Mouse (Mus musculus) ES-E14 (cell line): ENCODE results near the gene Ppp1r9a. TPM values are rescaled to one million over a fixed set of nuclear protein-coding genes. Genes with fewer than 3 reads are reported as not detected.

Source experiments
- DNase-seq: peaks from one replicate; pipeline ENCODE4 v3.0.0-alpha.2; 2013; ENCODE audit warnings: low read depth, low spot score
- H3K27ac ChIP-seq: 2 replicates; pipeline ENCODE4 v1.5.1; 2012; ENCODE audit warnings: low read depth, mild to moderate bottlenecking, low read length, moderate library complexity, mixed read lengths; ENCODE audit not compliant: poor library complexity, insufficient read depth, severe bottlenecking
- H3K36me3 ChIP-seq: 2 replicates; pipeline ENCODE4 v1.6.1; 2012; ENCODE audit warnings: mild to moderate bottlenecking, low read length, moderate library complexity, mixed read lengths; ENCODE audit not compliant: control insufficient read depth, poor library complexity, insufficient read depth, severe bottlenecking
- H3K4me1 ChIP-seq, 2 experiments: fragments of 150-350 bp in 1 of 2; sonication (generic) in 1 of 2; 2 replicates each; pipeline ENCODE4 v1.6.1; 2012; ENCODE audit warnings: low read length in 2 of 2, mild to moderate bottlenecking in 1 of 2, mixed read lengths in 1 of 2; ENCODE audit not compliant: control insufficient read depth in 2 of 2, insufficient read depth in 2 of 2, poor library complexity in 1 of 2
- H3K4me3 ChIP-seq, 2 experiments: fragments of 150-350 bp in 1 of 2; sonication (generic) in 1 of 2; 2 replicates each; pipeline ENCODE4 v1.5.1; 2012; ENCODE audit warnings: low read length in 2 of 2, low read depth in 1 of 2, mild to moderate bottlenecking in 1 of 2, mixed read lengths in 1 of 2; ENCODE audit not compliant: insufficient read depth in 1 of 2, poor library complexity in 1 of 2, severe bottlenecking in 1 of 2
- H3K9ac ChIP-seq: 2 replicates; pipeline ENCODE4 v1.6.1; 2012; ENCODE audit warnings: low read depth, mild to moderate bottlenecking, low read length, mixed read lengths; ENCODE audit not compliant: poor library complexity, insufficient read depth, severe bottlenecking
- H3K9me3 ChIP-seq: fragments of 150-350 bp; sonication (generic); 2 replicates; pipeline ENCODE4 v1.6.1; 2012; ENCODE audit warnings: low read depth, mild to moderate bottlenecking, low read length; ENCODE audit not compliant: control insufficient read depth, insufficient read depth
- CHD2 ChIP-seq: IDR thresholded peaks from 2 replicates; pipeline ENCODE4 v1.6.1; 2014; ENCODE audit warnings: mild to moderate bottlenecking, low read depth, low read length, inconsistent platforms
- HCFC1 ChIP-seq: IDR thresholded peaks from 2 replicates; pipeline ENCODE4 v1.6.1; 2012; ENCODE audit warnings: low read length, inconsistent platforms, borderline replicate concordance; ENCODE audit not compliant: insufficient read depth
- MAFK ChIP-seq: IDR thresholded peaks from 2 replicates; pipeline ENCODE4 v1.6.1; 2014; ENCODE audit warnings: mild to moderate bottlenecking, low read depth, low read length, inconsistent platforms; ENCODE audit not compliant: insufficient read depth
- ZC3H11A ChIP-seq: IDR thresholded peaks from 2 replicates; pipeline ENCODE4 v1.6.1; 2012; ENCODE audit warnings: low read depth, mild to moderate bottlenecking, inconsistent platforms, low read length, borderline replicate concordance
- ZNF384 ChIP-seq: IDR thresholded peaks from 2 replicates; pipeline ENCODE4 v1.6.1; 2012; ENCODE audit warnings: low read depth, low read length, inconsistent platforms
- in situ Hi-C, 2 experiments: fragments of 600-800 bp; cut with MboI; formaldehyde crosslinking; loops; one replicate each; pipeline ENCODE4 v1.15.1; 2025; ENCODE audit warnings: low sequenced_read_pairs in 2 of 2, inconsistent platforms in 1 of 2; ENCODE audit not compliant: unreplicated experiment in 2 of 2
- total RNA-seq: library from RNA; depleted of rRNA; stranded (reverse); fragments of 300-350 nt; gene quantifications from 2 replicates; pipeline ENCODE4 v1.2.3, GENCODE M21; 2012

Ppp1r9a gene
- total RNA-seq, 1 experiment = 22.2 TPM

GRCm38 (mm10) chr6:5054446-5055095 is 151.9 kb downstream of the Ppp1r9a start:
- Histone ChIP-seq H3K27ac (no peak overlapping the region), H3K9ac (no peak overlapping the region), H3K9me3 (no peaks in the 10 kb centered on the region), H3K4me3 (no peak overlapping the region), H3K4me1 (no peaks in the 10 kb centered on the region; a peak in 1 of 4 replicates), H3K36me3 (no peaks in the 10 kb centered on the region)
- TF ChIP-seq CHD2 (no peak), MAFK (no peak), HCFC1 (no peak), ZC3H11A (no peak), ZNF384 (no peak)
- DNase-seq = no peak
- in situ Hi-C loops = no loop called here

DNA sequence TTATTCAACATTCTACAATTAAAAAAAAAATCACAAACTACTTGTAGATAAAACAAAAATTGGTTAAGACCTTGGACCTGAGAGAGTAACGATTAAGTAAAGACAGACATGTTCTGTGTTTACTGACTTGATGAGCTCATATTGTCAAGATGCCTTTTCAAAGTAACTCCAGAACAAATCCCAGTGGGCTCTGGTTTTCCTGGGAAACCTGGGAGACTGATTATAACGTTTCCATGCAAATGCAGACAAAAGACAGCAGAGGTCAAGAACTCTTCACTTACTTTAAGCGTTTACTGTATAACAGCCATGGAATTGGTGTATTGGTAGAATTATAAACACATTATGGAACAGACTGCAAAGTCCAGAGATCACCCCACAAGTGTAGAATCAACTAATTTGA is 172.0 kb downstream of the Ppp1r9a start:
- TF ChIP-seq HCFC1 = no peak
- TF ChIP-seq MAFK = no peak
- TF ChIP-seq ZC3H11A = no peak
- no peak for TF ChIP-seq CHD2
- TF ChIP-seq ZNF384 = no peak
- H3K9ac ChIP-seq = no peak overlapping the region
- no peak for DNase-seq
- no peaks in the 10 kb centered on the region for H3K9me3 ChIP-seq
- in situ Hi-C loops = no loop called here
- H3K36me3 ChIP-seq = peaks cover 4% of the 10 kb centered on the region; the same call in 1 of the 2 replicates
- no peak overlapping the region for H3K4me3 ChIP-seq
- H3K4me1 ChIP-seq = no peaks in the 10 kb centered on the region
- H3K27ac ChIP-seq = no peak overlapping the region

DNA sequence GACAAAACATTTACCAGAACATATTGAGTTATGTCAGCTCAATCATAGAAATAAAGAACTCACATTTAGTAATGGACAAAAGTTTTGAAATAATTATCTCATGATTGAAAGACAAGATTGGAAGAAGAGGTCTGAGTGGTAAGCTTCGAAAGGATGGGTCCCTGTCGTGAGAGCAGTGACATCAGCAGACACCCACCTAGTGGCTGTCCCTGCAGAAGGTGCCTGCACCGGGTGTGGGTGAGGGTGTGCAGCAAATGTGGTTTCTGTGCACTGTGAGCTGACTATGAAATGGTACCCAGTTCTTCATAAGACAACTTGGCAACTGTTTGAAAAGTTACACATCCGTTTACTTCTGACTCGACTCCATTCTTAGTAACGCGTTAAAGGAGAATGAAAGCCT is 173.0 kb downstream of the Ppp1r9a start:
- no peak overlapping the region for H3K9ac ChIP-seq
- H3K36me3 ChIP-seq = peaks cover 4% of the 10 kb centered on the region; the same call in 1 of the 2 replicates
- no peak overlapping the region for H3K4me3 ChIP-seq
- H3K9me3 ChIP-seq = no peaks in the 10 kb centered on the region
- no peak for DNase-seq
- H3K27ac ChIP-seq = no peak overlapping the region
- TF ChIP-seq ZNF384 (no peak), MAFK (no peak)
- no peaks in the 10 kb centered on the region for H3K4me1 ChIP-seq
- in situ Hi-C loops = no loop called here

DNA sequence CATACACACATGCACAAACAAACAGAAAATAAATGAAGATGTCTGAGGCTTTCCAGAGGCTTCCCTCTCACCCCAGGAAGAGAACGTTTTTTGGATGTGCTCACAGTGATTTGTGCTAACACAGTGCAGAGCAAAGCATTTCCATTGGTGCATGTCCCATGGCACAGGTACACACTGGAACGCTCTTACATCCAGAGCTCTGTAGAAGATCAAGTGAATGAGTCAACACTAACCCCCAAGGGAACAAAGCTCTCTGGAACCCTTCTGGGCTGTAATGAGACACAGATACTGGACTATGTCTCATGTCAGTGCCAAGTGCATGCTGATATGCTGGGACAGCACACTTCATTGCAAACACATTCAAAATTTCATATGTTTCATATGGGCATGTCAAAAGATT is 175.3 kb downstream of the Ppp1r9a start:
- no peak for DNase-seq
- in situ Hi-C loops = no loop called here
- H3K4me1 ChIP-seq = no peaks in the 10 kb centered on the region
- no peaks in the 10 kb centered on the region for H3K9me3 ChIP-seq
- TF ChIP-seq ZC3H11A = no peak
- TF ChIP-seq HCFC1 = no peak
- no peak for TF ChIP-seq CHD2
- no peak for TF ChIP-seq ZNF384
- no peak for TF ChIP-seq MAFK
- H3K9ac ChIP-seq = no peak overlapping the region
- H3K4me3 ChIP-seq = no peak overlapping the region
- peaks cover 4% of the 10 kb centered on the region; the same call in 1 of the 2 replicates for H3K36me3 ChIP-seq
- H3K27ac ChIP-seq = no peak overlapping the region

DNA sequence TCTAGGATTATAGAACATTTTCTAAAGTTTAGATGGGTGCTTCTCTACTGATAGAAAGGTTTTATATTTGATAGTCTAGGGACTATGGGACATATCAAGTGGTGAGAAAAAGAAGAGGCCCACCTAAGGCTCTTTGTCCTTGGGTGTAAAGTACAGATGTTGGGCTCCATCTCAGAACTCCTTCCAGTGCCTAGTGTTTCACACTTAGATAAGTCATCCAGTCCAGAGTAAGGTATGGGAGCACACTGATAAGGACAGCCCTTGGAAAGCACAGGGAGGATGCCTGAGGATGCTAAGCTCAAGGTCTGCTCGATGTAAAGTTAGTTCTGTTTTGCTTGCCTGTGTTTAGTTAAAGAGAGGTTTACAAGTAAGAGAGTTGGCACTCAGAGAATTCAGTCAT is 176.4 kb downstream of the Ppp1r9a start:
- Histone ChIP-seq H3K36me3 (peaks cover 4% of the 10 kb centered on the region; the same call in 1 of the 2 replicates), H3K9ac (no peak overlapping the region), H3K9me3 (no peaks in the 10 kb centered on the region), H3K27ac (no peak overlapping the region), H3K4me3 (no peak overlapping the region), H3K4me1 (no peaks in the 10 kb centered on the region)
- DNase-seq = no peak
- TF ChIP-seq CHD2 = no peak
- TF ChIP-seq HCFC1 = no peak
- no peak for TF ChIP-seq ZC3H11A
- TF ChIP-seq MAFK = no peak
- TF ChIP-seq ZNF384 = no peak
- in situ Hi-C loops = no loop called here
